Mouse (Mus musculus): ENCODE data around the gene Plcb4. TPM values are rescaled to one million over a fixed set of nuclear protein-coding genes. Genes with fewer than 3 reads are reported as not detected.
A peak's percentile ranks its signal among the peaks of the same experiment; 100 is the strongest.
"Not testable (repeated sequence)": the region's sequence is repeated elsewhere in the genome, so short reads cannot be mapped to it uniquely, and the experiment has no call there.

Plcb4 gene
- total RNA-seq, 2 experiments from 2014 or later: 45.4 to 54.8 TPM

- intact Hi-C loops (cut with DNase I): no loop called here
- peak; percentile 40 to 65 for DNase-seq (ENCODE audit: low spot score in 2 of 2)
These were observed 308.2 kb downstream of the Plcb4 start for GRCm38 (mm10) chr2:135966871-135967557.

GRCm38 (mm10) chr2:135968159-135968558 is 309.3 kb downstream of the Plcb4 start:
- intact Hi-C loops (cut with DNase I): loop anchor here (2.0 kb wide), 1 partner anchor 175 kb away; no protein-coding TSS in a partner anchor
- DNase-seq (ENCODE audit: low spot score in 2 of 2): no peak

- intact Hi-C loops (cut with DNase I): no loop called here
- peak in 1 of 2 experiments; percentile 36 for DNase-seq (ENCODE audit: low spot score in 2 of 2)
These were observed 312.1 kb downstream of the Plcb4 start for GRCm38 (mm10) chr2:135970902-135971301.

GRCm38 (mm10) chr2:135975978-135976377 is 317.2 kb downstream of the Plcb4 start:
- intact Hi-C loops (cut with DNase I): no loop called here

GRCm38 (mm10) chr2:135978790-135979189 is 320.0 kb downstream of the Plcb4 start:
- DNase-seq (ENCODE audit: low spot score in 2 of 2): no peak
- intact Hi-C loops (cut with DNase I): no loop called here

More at GRCm38 (mm10) chr2:135975978-135976377, 317.2 kb downstream of the Plcb4 start:
- no peak for DNase-seq (ENCODE audit: low spot score in 2 of 2)

- no peak for DNase-seq (ENCODE audit: low spot score in 2 of 2)
- intact Hi-C loops (cut with DNase I): no loop called here
These were observed 321.6 kb downstream of the Plcb4 start for GRCm38 (mm10) chr2:135980428-135980827.

- intact Hi-C loops (cut with DNase I): no loop called here
- DNase-seq (ENCODE audit: low spot score in 2 of 2): no peak
These were observed 325.2 kb downstream of the Plcb4 start for GRCm38 (mm10) chr2:135983972-135984371.

- intact Hi-C loops (cut with DNase I): no loop called here
These were observed 326.9 kb downstream of the Plcb4 start for GRCm38 (mm10) chr2:135985536-135986265.

GRCm38 (mm10) chr2:135988475-135988874 is 329.7 kb downstream of the Plcb4 start:
- intact Hi-C loops (cut with DNase I); DNase-seq (ENCODE audit: low spot score in 2 of 2): not testable (repeated sequence)

More at GRCm38 (mm10) chr2:135985536-135986265, 326.9 kb downstream of the Plcb4 start:
- DNase-seq (ENCODE audit: low spot score in 2 of 2): no peak

GRCm38 (mm10) chr2:135990686-135991085 is 331.9 kb downstream of the Plcb4 start:
- DNase-seq (ENCODE audit: low spot score in 2 of 2); intact Hi-C loops (cut with DNase I): not testable (repeated sequence)

- intact Hi-C loops (cut with DNase I): no loop called here
- no peak for DNase-seq (ENCODE audit: low spot score in 2 of 2)
These were observed 334.5 kb downstream of the Plcb4 start for GRCm38 (mm10) chr2:135993314-135993713.

- DNase-seq (ENCODE audit: low spot score in 2 of 2): no peak
- intact Hi-C loops (cut with DNase I): no loop called here
These were observed 336.4 kb downstream of the Plcb4 start for GRCm38 (mm10) chr2:135995196-135995595.

- intact Hi-C loops (cut with DNase I): no loop called here
- DNase-seq (ENCODE audit: low spot score in 2 of 2): no peak
These were observed 338.1 kb downstream of the Plcb4 start for GRCm38 (mm10) chr2:135996936-135997335.

- DNase-seq (ENCODE audit: low spot score in 2 of 2): peak in 1 of 2 experiments; percentile 33
- intact Hi-C loops (cut with DNase I): no loop called here
These were observed 338.7 kb downstream of the Plcb4 start for GRCm38 (mm10) chr2:135997361-135998150.

- no peak for DNase-seq (ENCODE audit: low spot score in 2 of 2)
- intact Hi-C loops (cut with DNase I): no loop called here
These were observed 340.1 kb downstream of the Plcb4 start for GRCm38 (mm10) chr2:135998886-135999285.

GRCm38 (mm10) chr2:135999361-135999760 is 340.6 kb downstream of the Plcb4 start:
- no peak for DNase-seq (ENCODE audit: low spot score in 2 of 2)
- intact Hi-C loops (cut with DNase I): no loop called here

- no peak for DNase-seq (ENCODE audit: low spot score in 2 of 2)
- intact Hi-C loops (cut with DNase I): loop anchor here (5.0 kb wide), 2 partner anchors 106 to 136 kb away; no protein-coding TSS in a partner anchor
These were observed 342.1 kb downstream of the Plcb4 start for GRCm38 (mm10) chr2:136000933-136001332.

- intact Hi-C loops (cut with DNase I): loop anchor here (2.0 to 5.0 kb wide), 3 partner anchors 57 to 135 kb away; no protein-coding TSS in a partner anchor
- DNase-seq (ENCODE audit: low spot score in 2 of 2): no peak
These were observed 343.3 kb downstream of the Plcb4 start for GRCm38 (mm10) chr2:136002118-136002517.

GRCm38 (mm10) chr2:136003836-136004235 is 345.0 kb downstream of the Plcb4 start:
- intact Hi-C loops (cut with DNase I): loop anchor here (2.0 to 5.0 kb wide), 3 partner anchors 55 to 133 kb away; no protein-coding TSS in a partner anchor
- DNase-seq (ENCODE audit: low spot score in 2 of 2): no peak

GRCm38 (mm10) chr2:136006280-136006679 is 347.5 kb downstream of the Plcb4 start:
- peak in 1 of 2 experiments; percentile 36 for DNase-seq (ENCODE audit: low spot score in 2 of 2)
- intact Hi-C loops (cut with DNase I): no loop called here

All from left cerebral cortex, postnatal 14 days (tissue).